Mouse (Mus musculus) regulatory T cell (primary cell): ENCODE data around the gene Frmd4b.

Experiments used
- in situ Hi-C: fragments of 300-600 bp; cut with MboI, MseI; formaldehyde crosslinking; loops from one replicate; pipeline ENCODE4 v1.15.1; 2025; ENCODE audit warnings: high pct_unique_total_duplicates

Gene Frmd4b

DNA sequence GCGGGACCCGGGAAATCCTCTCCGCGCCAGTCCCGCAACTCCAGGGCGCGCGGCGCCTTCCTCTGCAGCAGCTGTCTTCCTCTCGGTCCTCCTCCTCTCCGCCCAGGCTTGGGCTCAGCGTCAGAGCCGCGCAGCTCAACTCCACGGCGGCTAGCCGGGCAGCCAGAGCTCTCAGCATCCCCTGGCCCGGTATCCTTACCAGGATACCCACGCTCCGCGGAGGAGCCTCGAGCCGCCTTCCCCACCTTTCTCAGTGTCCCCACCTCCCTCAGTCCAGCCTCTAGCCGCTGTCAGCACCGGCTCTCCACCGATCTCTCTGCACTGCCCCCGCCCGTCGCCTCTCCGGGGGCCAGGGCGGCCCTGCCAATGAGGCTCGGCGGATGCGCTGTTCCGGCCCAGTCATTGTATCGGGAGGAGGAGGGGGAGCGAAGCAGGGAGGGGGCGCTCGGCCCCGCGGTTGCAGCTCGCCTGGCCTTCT lies at the start of gene Frmd4b:
Gene Frmd4b, minus strand, starts transcription at position 276 of the 478 bp plus-strand sequence.
- in situ Hi-C loops: no loop called here

DNA sequence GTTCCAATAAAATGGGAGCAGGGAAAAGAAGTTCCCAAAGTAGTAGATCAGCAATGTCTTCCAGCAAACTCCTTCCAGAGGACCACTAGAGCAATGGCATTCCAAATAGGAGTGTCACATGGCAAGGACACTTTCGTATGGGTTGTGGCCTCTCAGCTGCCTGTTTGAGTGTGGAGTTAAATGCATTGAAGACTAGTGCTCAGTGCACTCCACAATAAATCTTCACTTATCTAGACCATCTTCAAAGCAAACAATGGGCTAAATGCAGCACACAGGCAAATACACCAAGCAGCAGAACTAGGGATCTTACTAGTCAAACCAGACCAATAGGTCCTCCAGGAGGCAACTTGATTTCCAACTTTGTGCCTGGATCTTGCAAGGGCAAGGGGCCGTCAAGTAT lies 49.1 kb upstream of the Frmd4b start:
- in situ Hi-C loops: no loop called here

GRCm38 (mm10) chr6:97658921-97659320 lies 41.6 kb upstream of the Frmd4b start:
- in situ Hi-C loops: no loop called here

DNA sequence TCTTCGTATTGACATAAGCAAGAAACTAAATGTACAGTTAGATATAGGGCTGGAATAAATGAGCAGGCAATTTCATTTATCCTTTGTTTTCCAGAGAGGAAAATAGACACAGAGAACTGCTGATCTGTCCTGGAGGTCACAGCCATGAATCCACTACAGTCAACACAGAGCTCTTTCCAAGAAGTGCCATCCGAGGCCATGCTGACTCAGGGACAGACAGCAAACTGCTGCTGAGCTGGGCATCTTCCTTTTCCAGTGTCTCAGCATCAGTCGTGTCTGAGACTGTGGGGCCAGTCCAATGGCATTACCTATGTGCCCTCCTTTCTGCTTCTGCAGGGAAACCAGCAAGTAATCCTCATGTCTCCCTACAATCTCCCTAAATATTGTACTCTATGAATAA lies 38.6 kb upstream of the Frmd4b start:
- in situ Hi-C loops: no loop called here

DNA sequence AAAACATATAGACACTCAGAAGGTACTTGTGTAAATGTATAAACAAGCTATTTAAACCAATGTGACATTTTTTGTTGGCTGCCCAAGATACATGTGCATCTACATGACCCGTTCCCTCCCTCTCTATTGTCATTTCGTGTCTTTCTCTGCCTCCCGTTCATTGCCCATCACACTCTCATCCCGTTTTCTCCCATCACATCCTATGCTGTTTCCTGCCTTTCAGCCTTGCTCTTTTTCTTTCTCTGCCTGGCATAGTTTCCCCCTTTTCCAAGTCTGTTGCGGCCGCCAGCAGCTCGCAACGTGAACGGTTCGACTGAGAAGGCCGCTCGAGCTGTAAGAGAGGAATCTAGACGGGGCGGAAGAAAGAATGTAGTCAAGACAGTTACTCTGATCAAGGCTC lies 30.2 kb upstream of the Frmd4b start:
- in situ Hi-C loops: no loop called here

- in situ Hi-C loops: no loop called here
These were observed 6.0 kb upstream of the Frmd4b start for GRCm38 (mm10) chr6:97623330-97623729.

DNA sequence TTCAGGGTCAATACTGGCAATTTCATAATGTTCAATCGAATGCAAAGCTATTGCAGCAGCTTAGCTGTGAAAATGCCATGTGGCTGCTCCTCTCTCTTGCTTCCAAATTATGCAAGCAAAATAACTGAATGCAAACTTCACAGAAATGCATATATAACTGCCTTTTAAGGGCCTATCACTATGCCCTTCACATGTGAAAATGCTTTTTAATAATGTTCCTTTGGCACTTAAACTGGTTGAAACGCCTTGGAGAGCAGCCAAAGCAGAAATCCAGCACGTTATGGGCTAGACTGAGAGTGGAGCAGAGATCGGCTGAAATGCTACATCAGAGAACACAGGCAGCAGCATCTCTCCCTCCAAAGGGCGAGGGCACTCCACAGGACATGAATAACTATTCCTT lies 4.9 kb upstream of the Frmd4b start:
- in situ Hi-C loops: no loop called here

DNA sequence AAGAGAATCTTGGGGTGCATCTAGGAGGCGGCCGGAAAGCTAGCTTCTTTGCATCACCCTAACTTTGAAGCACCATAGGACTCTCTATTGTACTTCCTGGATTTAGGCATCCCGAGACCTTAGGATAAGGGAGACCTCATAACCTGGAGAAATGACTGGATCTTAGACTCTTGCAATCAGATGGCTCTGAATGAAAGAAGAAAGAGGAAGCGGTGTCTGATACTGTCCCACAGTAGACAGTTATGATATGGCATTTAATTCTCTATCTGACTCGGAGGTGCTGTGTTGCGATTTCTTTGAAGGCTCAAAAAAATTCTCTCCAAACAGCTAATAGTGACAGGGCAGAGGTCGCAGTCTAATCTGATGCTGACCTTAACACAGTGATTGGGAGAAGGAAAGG lies 433 bp upstream of the Frmd4b start:
- in situ Hi-C loops: no loop called here

DNA sequence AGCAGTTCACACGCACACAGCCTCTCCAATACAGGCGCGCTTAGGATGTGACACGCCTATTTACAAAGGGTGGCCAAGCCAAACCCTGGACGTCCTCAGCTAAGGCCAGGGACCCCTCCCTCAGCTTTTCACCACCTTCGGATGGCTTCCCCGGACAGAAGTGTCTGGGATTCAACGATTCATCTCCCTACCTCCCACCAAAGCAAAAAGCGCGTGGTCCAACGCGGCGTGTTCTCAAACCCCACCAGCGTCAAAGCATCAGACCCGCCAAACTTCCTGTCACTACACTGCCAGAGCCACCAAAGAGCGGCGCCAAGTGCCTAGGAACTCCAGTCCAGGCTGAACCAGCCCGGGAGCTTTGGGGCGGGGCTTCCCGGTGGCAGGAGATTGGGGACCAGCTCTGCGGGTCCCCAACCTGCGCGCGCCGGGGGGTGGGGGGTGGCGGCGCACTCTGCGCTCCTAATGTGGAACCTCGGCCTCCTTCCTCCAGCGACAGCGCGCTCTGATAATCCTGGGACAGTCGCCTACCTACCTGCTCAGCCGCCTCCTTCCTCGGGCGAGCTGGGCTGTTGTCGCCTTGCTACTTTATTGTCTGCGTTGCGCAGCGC lies 579 bp downstream of the Frmd4b start:
- in situ Hi-C loops: no loop called here

GRCm38 (mm10) chr6:97615901-97616461 lies 1.4 kb downstream of the Frmd4b start:
- in situ Hi-C loops: no loop called here

- in situ Hi-C loops: no loop called here
These were observed 3.2 kb downstream of the Frmd4b start for GRCm38 (mm10) chr6:97614179-97614578.

GRCm38 (mm10) chr6:97612861-97613260 lies 4.5 kb downstream of the Frmd4b start:
- in situ Hi-C loops: no loop called here

- in situ Hi-C loops: no loop called here
These were observed 7.3 kb downstream of the Frmd4b start for GRCm38 (mm10) chr6:97610051-97610450.

GRCm38 (mm10) chr6:97607646-97608045 lies 9.7 kb downstream of the Frmd4b start:
- in situ Hi-C loops: no loop called here

GRCm38 (mm10) chr6:97595218-97595617 lies 22.1 kb downstream of the Frmd4b start:
- in situ Hi-C loops: no loop called here

DNA sequence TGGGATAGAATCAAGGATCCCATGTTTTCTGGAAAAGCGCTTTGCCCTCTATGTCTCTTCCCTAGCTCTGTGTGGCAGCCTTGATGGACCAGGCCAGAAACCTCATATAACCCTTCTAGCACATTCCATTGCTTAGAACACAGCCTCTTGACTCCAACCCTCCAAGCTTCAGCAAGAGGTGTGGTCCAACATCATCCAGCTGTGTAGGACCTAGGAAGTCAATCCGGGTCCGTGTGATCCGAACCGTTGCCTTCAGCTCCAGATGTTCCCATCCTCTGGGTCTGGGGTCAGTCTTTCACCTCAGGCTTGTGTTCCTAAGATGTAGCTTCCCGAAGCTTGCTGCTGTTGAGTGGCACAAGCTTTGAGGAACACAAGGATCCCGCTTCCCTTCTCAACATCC lies 22.8 kb downstream of the Frmd4b start:
- in situ Hi-C loops: no loop called here

DNA sequence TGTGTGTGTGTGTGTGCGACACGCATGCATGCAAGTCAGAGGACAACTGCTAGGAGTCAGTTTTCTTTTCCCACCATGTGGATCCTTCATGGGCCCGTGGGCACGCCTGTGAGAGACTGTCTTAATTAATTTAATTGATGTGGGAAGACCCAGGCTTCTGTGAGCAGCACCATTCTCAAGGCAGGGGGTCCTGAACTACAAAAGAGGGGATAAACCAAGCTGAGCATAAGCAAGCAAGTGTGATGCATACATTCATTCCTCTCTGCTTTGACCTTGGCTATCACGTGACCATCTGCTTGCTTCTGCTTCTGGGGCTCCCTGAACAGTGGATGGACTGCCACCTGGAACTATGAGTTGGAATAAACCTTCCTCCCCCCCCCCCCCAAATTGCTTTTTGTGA lies 27.1 kb downstream of the Frmd4b start:
- in situ Hi-C loops: no loop called here

GRCm38 (mm10) chr6:97589581-97589980 lies 27.8 kb downstream of the Frmd4b start:
- in situ Hi-C loops: no loop called here

DNA sequence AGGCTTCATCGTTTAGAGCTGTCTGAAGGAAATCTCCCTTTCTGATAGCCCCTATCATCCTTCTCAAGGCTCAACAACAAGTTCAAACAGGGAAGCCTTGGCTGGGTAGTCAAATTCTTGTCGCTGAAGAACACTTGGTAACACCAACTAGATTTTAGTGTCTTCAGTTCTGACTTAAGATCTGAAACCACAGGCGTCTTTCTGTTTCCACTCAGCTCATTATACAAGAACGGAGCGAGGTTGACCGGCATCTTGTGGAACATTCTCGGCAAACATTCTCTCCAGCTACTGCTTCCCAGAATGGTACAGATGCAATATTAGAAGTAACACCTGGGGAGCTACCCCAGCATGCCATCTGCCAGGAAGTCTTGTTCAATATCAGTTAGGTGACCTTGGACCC lies 28.3 kb downstream of the Frmd4b start:
- in situ Hi-C loops: no loop called here

- in situ Hi-C loops: no loop called here
These were observed 30.7 kb downstream of the Frmd4b start for GRCm38 (mm10) chr6:97586606-97587005.

- in situ Hi-C loops: no loop called here
These were observed 31.3 kb downstream of the Frmd4b start for GRCm38 (mm10) chr6:97586024-97586423.

GRCm38 (mm10) chr6:97582748-97583147 lies 34.6 kb downstream of the Frmd4b start:
- in situ Hi-C loops: no loop called here

- in situ Hi-C loops: no loop called here
These were observed 35.4 kb downstream of the Frmd4b start for GRCm38 (mm10) chr6:97581941-97582340.
